Mouse (Mus musculus): Measurements from ENCODE around the gene Efcab14. TPM values are rescaled to one million over a fixed set of nuclear protein-coding genes. Genes with fewer than 3 reads are reported as not detected.

Efcab14 gene
- polyA plus RNA-seq, 1 experiment, result 30.9 TPM

DNA sequence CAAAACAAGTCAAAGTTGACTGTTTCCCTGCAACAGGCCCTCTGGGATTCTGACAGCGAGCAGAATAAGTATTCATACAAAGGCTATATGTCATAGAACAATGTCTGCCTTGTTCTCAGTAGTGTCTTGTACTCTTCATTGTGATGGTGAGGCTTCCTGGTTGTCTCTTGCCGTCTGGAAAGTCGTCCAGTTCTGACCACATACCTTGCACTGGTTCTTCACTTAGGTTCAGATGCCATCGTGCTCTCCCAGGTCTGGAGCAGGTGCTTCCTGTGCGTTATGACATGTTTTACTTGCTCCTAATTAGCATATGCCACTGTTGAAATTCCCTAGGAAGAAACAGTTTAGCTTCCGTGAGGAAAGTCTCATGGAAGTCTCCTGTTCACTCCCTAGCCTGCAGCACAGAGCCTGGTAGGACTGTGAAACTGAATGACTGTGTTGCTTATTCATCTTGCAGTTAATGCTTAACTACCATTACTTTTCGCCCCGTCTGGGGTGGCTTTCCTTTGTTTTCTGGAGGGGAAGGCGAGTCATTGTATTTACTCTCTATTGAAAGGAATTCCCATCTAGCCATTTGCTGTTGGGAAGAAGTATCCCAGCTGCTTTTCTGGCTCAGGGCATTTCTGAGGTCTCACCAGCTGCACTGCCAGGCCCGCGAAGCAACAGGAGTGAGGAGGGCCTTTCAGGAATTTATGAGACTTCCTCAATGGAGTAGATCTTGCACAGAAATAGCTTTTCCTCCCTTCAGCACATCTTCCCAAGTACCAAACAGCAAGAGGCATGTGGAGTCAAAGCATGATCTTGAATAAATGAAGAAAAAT, 30.3 kb downstream of the Efcab14 start:
- Histone ChIP-seq H3K4me3 (ENCODE audit: insufficient read depth, low read length) (no peak overlapping the region), H3K4me1 (ENCODE audit: control insufficient read depth, insufficient read depth, low read length) (no peaks in the 10 kb centered on the region), H3K27ac (ENCODE audit: insufficient read depth, low read depth, low read length) (no peak overlapping the region)
- TF ChIP-seq CTCF (IDR thresholded peaks at IDR 0.05; ENCODE audit: low read depth, low read length), result no peak

DNA sequence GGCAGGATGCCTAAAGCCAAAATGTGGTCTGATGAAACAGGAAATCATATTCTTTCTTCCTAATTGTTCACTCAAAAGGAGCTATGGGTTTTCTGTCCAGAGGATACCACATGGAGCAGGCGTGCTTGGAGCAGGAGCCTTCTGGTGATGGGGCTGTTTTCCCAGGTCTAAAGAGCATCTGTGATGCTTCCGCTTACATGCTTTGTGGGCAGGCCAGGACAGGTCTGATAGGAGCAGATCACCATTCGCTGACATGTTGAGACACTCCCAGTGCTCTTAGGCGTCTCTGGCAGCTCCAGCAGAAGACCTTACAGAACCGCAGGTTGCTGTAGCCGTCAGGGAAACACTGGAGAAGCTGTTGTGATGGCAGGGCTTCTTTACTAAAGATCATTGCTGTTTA, 37.5 kb downstream of the Efcab14 start:
- H3K4me3 ChIP-seq (ENCODE audit: insufficient read depth, low read length), result no peak overlapping the region
- TF ChIP-seq CTCF (IDR thresholded peaks at IDR 0.05; ENCODE audit: low read depth, low read length), result no peak
- no peak for TF ChIP-seq POLR2A (IDR thresholded peaks at IDR 0.05; ENCODE audit: borderline replicate concordance, low read depth, low read length)
- no peak overlapping the region for H3K27ac ChIP-seq (ENCODE audit: insufficient read depth, low read depth, low read length)
- peaks cover 8% of the 10 kb centered on the region for H3K4me1 ChIP-seq (ENCODE audit: control insufficient read depth, insufficient read depth, low read length)

DNA sequence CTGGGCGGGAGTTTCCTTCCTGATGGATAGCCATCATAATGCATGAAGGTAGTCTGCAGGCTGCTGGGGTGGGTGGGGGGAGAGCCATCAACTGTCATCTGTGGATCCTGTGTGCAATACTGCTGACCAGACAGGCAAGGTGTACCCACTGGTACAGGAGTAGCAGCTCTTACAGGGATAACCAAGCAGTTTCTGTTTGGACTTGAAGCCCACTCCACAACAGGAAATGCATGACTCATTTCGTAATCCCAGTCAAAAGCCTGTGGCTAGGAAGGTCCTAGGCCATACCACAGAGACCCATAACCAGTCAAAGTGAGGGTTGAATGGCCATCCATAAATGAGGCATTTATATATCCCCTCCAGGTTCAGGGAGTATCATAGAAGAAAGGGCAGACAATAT, 40.1 kb downstream of the Efcab14 start:
- Histone ChIP-seq H3K4me3 (ENCODE audit: insufficient read depth, low read length) (no peak overlapping the region), H3K27ac (ENCODE audit: insufficient read depth, low read depth, low read length) (no peak overlapping the region), H3K4me1 (ENCODE audit: control insufficient read depth, insufficient read depth, low read length) (peaks cover 8% of the 10 kb centered on the region)
- TF ChIP-seq CTCF (IDR thresholded peaks at IDR 0.05; ENCODE audit: low read depth, low read length) (no peak), POLR2A (IDR thresholded peaks at IDR 0.05; ENCODE audit: borderline replicate concordance, low read depth, low read length) (no peak)

DNA sequence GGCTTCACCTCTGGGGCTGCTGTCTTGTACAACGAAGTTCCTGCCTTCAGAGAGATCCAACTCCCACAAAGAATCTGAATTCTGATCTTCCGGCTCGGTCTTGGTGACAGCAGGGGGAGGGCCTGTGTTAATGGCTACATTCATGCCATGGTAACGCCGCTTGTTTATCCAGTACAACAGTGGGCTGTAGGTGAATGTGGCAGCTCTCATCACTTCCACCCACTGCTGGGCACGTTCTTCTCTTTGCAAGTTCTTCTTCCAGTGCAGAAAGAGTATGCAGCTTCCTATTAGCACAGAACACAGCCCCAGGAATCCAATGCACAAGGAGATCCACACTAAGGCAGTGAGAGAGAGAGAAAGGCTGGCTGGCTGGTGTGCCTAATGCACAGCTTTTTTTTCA, 42.7 kb downstream of the Efcab14 start:
- H3K4me3 ChIP-seq (ENCODE audit: insufficient read depth, low read length), result no peak overlapping the region
- no peak for TF ChIP-seq CTCF (IDR thresholded peaks at IDR 0.05; ENCODE audit: low read depth, low read length)
- no peak for TF ChIP-seq POLR2A (IDR thresholded peaks at IDR 0.05; ENCODE audit: borderline replicate concordance, low read depth, low read length)
- peaks cover 12% of the 10 kb centered on the region for H3K4me1 ChIP-seq (ENCODE audit: control insufficient read depth, insufficient read depth, low read length)
- no peak overlapping the region for H3K27ac ChIP-seq (ENCODE audit: insufficient read depth, low read depth, low read length)

DNA sequence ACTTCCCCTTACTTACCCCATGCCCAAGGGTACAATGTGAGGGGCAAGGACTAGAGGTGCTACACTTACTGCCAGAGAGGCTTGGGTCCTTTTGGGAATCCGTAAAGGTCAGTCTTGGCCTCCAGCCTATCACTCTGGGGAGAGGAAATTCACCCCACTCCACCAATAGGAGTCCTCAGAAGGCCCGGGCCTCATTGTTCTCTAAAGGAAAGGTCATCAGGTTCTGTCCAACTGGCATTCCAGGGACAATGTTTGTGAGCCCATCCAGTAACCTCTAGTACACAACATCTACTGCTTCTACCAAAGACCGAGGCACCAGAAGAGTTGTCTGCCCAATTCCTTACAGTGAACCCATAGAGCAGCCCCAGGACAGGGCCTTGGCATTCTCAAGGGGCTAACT, 43.4 kb downstream of the Efcab14 start, which contains the start of gene Tex38:
TSS of gene Tex38 (minus strand) at position 101 of the 400 bp plus-strand sequence.
- Histone ChIP-seq H3K27ac (ENCODE audit: insufficient read depth, low read depth, low read length) (no peak within 1 kb of the TSS), H3K4me1 (ENCODE audit: control insufficient read depth, insufficient read depth, low read length) (peaks cover 16% of the 10 kb centered on the region), H3K4me3 (ENCODE audit: insufficient read depth, low read length) (no peak within 1 kb of the TSS)
- TF ChIP-seq POLR2A (IDR thresholded peaks at IDR 0.05; ENCODE audit: borderline replicate concordance, low read depth, low read length) (no peak), CTCF (IDR thresholded peaks at IDR 0.05; ENCODE audit: low read depth, low read length) (no peak)

DNA sequence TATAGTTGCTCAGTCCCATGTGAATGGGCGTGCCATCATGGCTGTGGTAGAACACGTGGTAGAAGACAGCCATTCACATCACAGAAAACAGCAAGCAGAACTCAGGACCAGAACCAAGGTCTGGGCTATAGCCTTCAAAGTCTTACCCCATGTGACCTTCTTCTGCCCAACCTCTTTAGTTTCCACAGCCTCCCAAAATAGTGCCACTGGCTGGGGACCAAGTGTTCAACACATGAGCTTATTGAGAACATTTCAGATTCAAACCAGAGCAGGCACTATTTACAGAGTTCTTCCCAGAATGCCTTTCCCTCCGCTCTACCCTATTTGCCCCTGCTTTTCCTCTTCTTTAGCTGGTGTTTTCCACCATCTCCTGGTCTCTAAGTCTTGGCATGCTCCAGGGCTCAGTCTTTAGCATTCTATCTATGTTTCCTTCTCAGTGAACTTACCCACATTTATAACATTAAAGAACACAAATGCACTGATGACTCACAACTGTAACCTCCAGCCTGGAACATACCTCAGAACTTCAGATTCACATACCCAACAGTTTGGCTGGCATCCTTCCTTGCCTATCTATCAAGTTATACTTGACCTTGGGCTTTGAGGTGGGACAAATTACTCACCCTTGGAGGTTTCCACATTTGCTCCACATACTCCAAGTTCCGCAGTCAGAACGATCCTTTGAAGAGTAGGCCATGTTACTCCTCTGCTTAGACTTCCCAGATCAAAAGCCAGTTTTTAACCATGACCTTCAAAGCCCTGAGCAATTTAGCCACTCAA, 44.7 kb downstream of the Efcab14 start:
- TF ChIP-seq CTCF (IDR thresholded peaks at IDR 0.05; ENCODE audit: low read depth, low read length), result no peak
- no peak for TF ChIP-seq POLR2A (IDR thresholded peaks at IDR 0.05; ENCODE audit: borderline replicate concordance, low read depth, low read length)
- Histone ChIP-seq H3K4me3 (ENCODE audit: insufficient read depth, low read length) (no peak overlapping the region), H3K27ac (ENCODE audit: insufficient read depth, low read depth, low read length) (no peak overlapping the region), H3K4me1 (ENCODE audit: control insufficient read depth, insufficient read depth, low read length) (peaks cover 17% of the 10 kb centered on the region)

DNA sequence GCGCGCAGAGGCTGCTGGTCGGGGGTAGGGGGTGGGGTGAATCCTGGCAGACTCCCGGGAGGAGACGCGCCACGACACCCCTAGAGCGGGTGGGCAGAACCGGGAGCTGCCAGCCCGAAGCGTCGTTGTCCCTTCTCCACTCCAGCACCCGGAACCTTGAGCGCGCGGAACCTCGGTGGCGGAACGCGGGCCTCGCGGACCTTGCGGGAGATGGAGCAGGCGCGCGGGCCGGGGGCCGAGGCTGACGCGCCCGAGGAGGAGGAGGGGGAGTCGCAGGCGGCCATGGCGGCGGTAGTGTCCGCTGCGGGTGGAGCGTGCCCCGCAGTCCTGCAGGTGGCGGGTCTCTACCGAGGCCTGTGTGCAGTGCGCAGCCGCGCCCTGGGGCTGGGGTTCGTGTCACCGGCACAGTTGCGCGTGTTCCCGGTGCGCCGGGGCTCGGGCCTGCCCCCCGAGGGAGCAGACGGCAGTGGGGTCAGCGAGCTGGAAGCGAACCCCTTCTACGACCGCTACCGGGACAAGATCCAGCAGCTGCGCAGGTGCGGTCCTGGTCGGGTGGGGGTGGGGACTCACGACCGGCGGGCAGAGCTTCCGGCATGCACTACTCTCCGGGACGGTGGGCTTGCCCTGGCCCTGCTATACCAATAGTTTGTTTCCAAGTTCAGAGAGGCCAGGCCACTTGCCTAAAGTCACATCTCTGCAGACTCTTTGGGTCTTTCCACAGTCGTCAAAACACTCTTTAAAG, 47.4 kb downstream of the Efcab14 start, which contains the start of gene Atpaf1:
TSS of gene Atpaf1 (plus strand) at position 44 of the 742 bp plus-strand sequence.
- H3K4me1 ChIP-seq (ENCODE audit: control insufficient read depth, insufficient read depth, low read length), result peaks cover 9% of the 10 kb centered on the region
- H3K4me3 ChIP-seq (ENCODE audit: insufficient read depth, low read length), result peak within 1 kb of the TSS; percentile 85
- no peak for TF ChIP-seq POLR2A (IDR thresholded peaks at IDR 0.05; ENCODE audit: borderline replicate concordance, low read depth, low read length)
- no peak for TF ChIP-seq CTCF (IDR thresholded peaks at IDR 0.05; ENCODE audit: low read depth, low read length)
- H3K27ac ChIP-seq (ENCODE audit: insufficient read depth, low read depth, low read length), result peak within 1 kb of the TSS; percentile 20; the same call in 1 of the 2 replicates

DNA sequence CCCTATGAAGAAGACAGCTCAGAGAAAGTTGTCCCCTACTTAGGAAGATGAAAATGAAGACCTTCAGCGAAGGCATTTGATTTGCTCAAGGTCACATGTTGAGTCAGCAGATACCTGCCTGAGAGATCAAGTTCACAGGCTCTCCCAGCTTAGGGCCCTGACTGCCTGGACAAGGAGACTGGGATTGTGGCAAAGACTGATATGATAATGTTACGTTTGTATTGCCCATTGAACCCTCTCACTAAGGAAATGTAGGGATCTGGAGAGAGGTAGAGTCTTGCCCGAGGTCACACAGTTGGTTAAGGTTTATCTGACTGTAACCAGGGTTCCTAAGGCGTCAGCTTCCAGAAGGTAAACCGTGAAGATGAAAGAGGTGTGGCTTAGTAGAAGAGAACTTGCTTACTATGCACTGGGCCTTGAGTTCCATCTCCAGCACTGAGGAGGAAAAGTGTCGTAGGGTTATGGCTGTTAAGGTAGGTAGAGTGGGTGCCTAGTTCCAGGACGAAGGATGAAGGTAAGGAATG, 48.0 kb downstream of the Efcab14 start:
- no peak for TF ChIP-seq CTCF (IDR thresholded peaks at IDR 0.05; ENCODE audit: low read depth, low read length)
- Histone ChIP-seq H3K4me3 (ENCODE audit: insufficient read depth, low read length) (peak overlapping the region; percentile 85), H3K27ac (ENCODE audit: insufficient read depth, low read depth, low read length) (no peak overlapping the region), H3K4me1 (ENCODE audit: control insufficient read depth, insufficient read depth, low read length) (peaks cover 9% of the 10 kb centered on the region)

DNA sequence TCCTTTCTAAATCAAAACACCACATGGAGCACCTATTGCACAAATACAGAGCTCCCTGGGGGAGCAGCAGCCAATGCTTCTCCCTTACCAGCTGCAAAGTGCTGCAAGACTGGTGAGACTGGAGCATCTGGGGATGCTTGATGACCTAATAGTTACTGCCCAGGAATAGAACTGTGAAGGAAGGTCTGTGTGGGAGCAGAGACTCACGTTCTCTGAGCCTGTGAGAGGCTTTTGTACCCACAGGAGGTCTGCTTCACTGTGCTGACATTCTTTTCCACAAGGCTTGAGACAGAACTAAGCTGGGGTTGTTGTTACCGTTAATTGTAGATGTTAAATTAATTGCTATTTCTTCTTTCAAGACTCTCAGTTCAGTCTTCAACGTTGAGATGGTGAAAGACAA, 53.3 kb downstream of the Efcab14 start:
- TF ChIP-seq POLR2A (IDR thresholded peaks at IDR 0.05; ENCODE audit: borderline replicate concordance, low read depth, low read length) (no peak), CTCF (IDR thresholded peaks at IDR 0.05; ENCODE audit: low read depth, low read length) (no peak)
- H3K4me3 ChIP-seq (ENCODE audit: insufficient read depth, low read length), result no peak overlapping the region
- H3K27ac ChIP-seq (ENCODE audit: insufficient read depth, low read depth, low read length), result no peak overlapping the region
- peaks cover under 1% of the 10 kb centered on the region; the same call in 1 of the 2 replicates for H3K4me1 ChIP-seq (ENCODE audit: control insufficient read depth, insufficient read depth, low read length)
